Mouse (Mus musculus): ENCODE data around the gene Nt5c3b. TPM values are rescaled to one million over a fixed set of nuclear protein-coding genes. Genes with fewer than 3 reads are reported as not detected.

Nt5c3b gene
- total RNA-seq, 1 experiment, result 27.4 TPM

DNA sequence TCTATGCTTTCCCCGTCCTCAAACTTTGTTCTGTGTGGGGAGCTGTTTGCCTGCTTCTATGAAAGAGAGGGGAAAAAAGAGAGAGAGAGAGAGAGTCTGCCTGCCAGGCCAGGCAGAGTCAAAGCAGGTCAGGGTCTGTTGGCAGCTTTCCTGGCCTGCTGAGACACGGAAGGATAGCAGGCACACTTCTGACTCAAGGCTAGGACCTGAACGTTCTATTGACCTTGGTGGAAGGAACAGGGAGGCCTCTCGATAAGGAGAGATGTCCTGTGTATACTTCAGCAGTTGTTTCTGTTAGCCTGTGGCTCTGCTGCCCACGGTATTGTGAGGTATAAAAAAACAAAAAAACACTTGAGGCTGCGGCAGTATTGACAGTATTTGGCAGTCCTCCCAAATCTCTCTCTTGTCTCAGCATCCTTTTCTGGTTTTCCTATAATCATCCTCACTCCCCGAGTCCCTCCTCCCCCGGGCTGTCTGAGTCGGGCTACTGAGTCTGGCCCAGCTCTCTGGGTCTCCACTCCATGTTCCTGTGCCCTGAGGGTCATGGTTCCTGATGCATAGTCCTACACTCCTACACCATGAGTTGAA, 12.9 kb downstream of the Nt5c3b start:
- in situ Hi-C loops (cut with MboI; ENCODE audit: low sequenced_read_pairs in 2 of 2, unreplicated experiment in 2 of 2), result no loop called here

GRCm38 (mm10) chr11:100426820-100427219, 14.8 kb downstream of the Nt5c3b start:
- Histone ChIP-seq H3K9me3 (ENCODE audit: control insufficient read depth, insufficient read depth, low read depth, low read length) (no peaks in the 10 kb centered on the region), H3K36me3 (ENCODE audit: control insufficient read depth, insufficient read depth, low read length, poor library complexity, severe bottlenecking) (peaks cover 5% of the 10 kb centered on the region; the same call in 1 of the 2 replicates), H3K4me1 (ENCODE audit: control insufficient read depth in 2 of 2, insufficient read depth in 2 of 2, low read length in 2 of 2, poor library complexity in 1 of 2) (peaks cover 0 to 9% of the 10 kb centered on the region in 2 experiments; a peak in 1 of 4 replicates), H3K9ac (ENCODE audit: insufficient read depth, low read depth, low read length, poor library complexity, severe bottlenecking) (no peak overlapping the region), H3K27ac (ENCODE audit: insufficient read depth, low read depth, low read length, poor library complexity, severe bottlenecking) (no peak overlapping the region), H3K4me3 (ENCODE audit: insufficient read depth in 1 of 2, low read depth in 1 of 2, low read length in 2 of 2, poor library complexity in 1 of 2, severe bottlenecking in 1 of 2) (no peak overlapping the region)
- in situ Hi-C loops (cut with MboI; ENCODE audit: low sequenced_read_pairs in 2 of 2, unreplicated experiment in 2 of 2), result no loop called here
- TF ChIP-seq HCFC1 (IDR thresholded peaks at IDR 0.05; ENCODE audit: borderline replicate concordance, insufficient read depth, low read length) (no peak), MAFK (IDR thresholded peaks at IDR 0.05; ENCODE audit: insufficient read depth, low read depth, low read length) (no peak), ZNF384 (IDR thresholded peaks at IDR 0.05; ENCODE audit: low read depth, low read length) (no peak)
- DNase-seq (ENCODE audit: low read depth, low spot score), result no peak

More for the DNA sequence above, 12.9 kb downstream of the Nt5c3b start:
- Histone ChIP-seq H3K27ac (ENCODE audit: insufficient read depth, low read depth, low read length, poor library complexity, severe bottlenecking) (no peak overlapping the region), H3K4me3 (ENCODE audit: insufficient read depth in 1 of 2, low read depth in 1 of 2, low read length in 2 of 2, poor library complexity in 1 of 2, severe bottlenecking in 1 of 2) (no peak overlapping the region), H3K9me3 (ENCODE audit: control insufficient read depth, insufficient read depth, low read depth, low read length) (no peaks in the 10 kb centered on the region), H3K9ac (ENCODE audit: insufficient read depth, low read depth, low read length, poor library complexity, severe bottlenecking) (no peak overlapping the region), H3K36me3 (ENCODE audit: control insufficient read depth, insufficient read depth, low read length, poor library complexity, severe bottlenecking) (no peaks in the 10 kb centered on the region), H3K4me1 (ENCODE audit: control insufficient read depth in 2 of 2, insufficient read depth in 2 of 2, low read length in 2 of 2, poor library complexity in 1 of 2) (peaks cover 0 to 5% of the 10 kb centered on the region in 2 experiments; a peak in 1 of 4 replicates)
- no peak for DNase-seq (ENCODE audit: low read depth, low spot score)
- TF ChIP-seq CHD2 (IDR thresholded peaks at IDR 0.05; ENCODE audit: low read depth, low read length) (no peak), ZC3H11A (IDR thresholded peaks at IDR 0.05; ENCODE audit: borderline replicate concordance, low read depth, low read length) (no peak), MAFK (IDR thresholded peaks at IDR 0.05; ENCODE audit: insufficient read depth, low read depth, low read length) (no peak), ZNF384 (IDR thresholded peaks at IDR 0.05; ENCODE audit: low read depth, low read length) (no peak), HCFC1 (IDR thresholded peaks at IDR 0.05; ENCODE audit: borderline replicate concordance, insufficient read depth, low read length) (no peak)

GRCm38 (mm10) chr11:100425851-100426250, 15.8 kb downstream of the Nt5c3b start:
- peak; percentile 97 for DNase-seq (ENCODE audit: low read depth, low spot score)
- in situ Hi-C loops (cut with MboI; ENCODE audit: low sequenced_read_pairs in 2 of 2, unreplicated experiment in 2 of 2), result no loop called here
- Histone ChIP-seq H3K4me3 (ENCODE audit: insufficient read depth in 1 of 2, low read depth in 1 of 2, low read length in 2 of 2, poor library complexity in 1 of 2, severe bottlenecking in 1 of 2) (no peak overlapping the region; a peak in 1 of 4 replicates), H3K27ac (ENCODE audit: insufficient read depth, low read depth, low read length, poor library complexity, severe bottlenecking) (no peak overlapping the region), H3K9me3 (ENCODE audit: control insufficient read depth, insufficient read depth, low read depth, low read length) (no peaks in the 10 kb centered on the region), H3K4me1 (ENCODE audit: control insufficient read depth in 2 of 2, insufficient read depth in 2 of 2, low read length in 2 of 2, poor library complexity in 1 of 2) (peaks cover 0 to 15% of the 10 kb centered on the region in 2 experiments; a peak in 1 of 4 replicates), H3K36me3 (ENCODE audit: control insufficient read depth, insufficient read depth, low read length, poor library complexity, severe bottlenecking) (peaks cover 5% of the 10 kb centered on the region; the same call in 1 of the 2 replicates), H3K9ac (ENCODE audit: insufficient read depth, low read depth, low read length, poor library complexity, severe bottlenecking) (no peak overlapping the region)
- no peak for TF ChIP-seq CHD2 (IDR thresholded peaks at IDR 0.05; ENCODE audit: low read depth, low read length)
- peak; percentile 57; the same call in 1 of the 2 replicates for TF ChIP-seq ZC3H11A (IDR thresholded peaks at IDR 0.05; ENCODE audit: borderline replicate concordance, low read depth, low read length)
- no peak for TF ChIP-seq ZNF384 (IDR thresholded peaks at IDR 0.05; ENCODE audit: low read depth, low read length)
- no peak for TF ChIP-seq HCFC1 (IDR thresholded peaks at IDR 0.05; ENCODE audit: borderline replicate concordance, insufficient read depth, low read length)
- 0 out of 2 replicates have a peak, but pooled peaks have one; percentile 27 for TF ChIP-seq MAFK (IDR thresholded peaks at IDR 0.05; ENCODE audit: insufficient read depth, low read depth, low read length)

DNA sequence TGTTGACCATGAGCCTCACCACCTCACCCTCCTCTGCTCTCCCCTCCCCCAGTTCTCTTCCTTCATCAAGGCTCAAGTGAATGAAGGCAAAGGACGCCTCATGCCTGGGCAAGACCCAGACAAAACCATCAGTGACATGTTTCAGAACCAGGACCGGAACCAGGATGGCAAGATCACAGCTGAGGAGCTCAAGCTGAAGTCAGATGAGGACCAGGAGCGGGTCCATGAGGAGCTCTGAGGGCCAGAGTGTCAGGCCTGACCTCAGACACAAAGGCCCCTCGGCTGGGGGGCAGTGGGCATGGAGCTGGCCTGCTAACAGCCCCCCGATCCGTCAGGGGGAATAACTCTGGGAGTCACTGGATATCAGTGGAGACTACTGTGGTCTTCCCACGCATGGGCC, 17.8 kb downstream of the Nt5c3b start:
- no peak for DNase-seq (ENCODE audit: low read depth, low spot score)
- Histone ChIP-seq H3K4me3 (ENCODE audit: insufficient read depth in 1 of 2, low read depth in 1 of 2, low read length in 2 of 2, poor library complexity in 1 of 2, severe bottlenecking in 1 of 2) (no peak overlapping the region), H3K9me3 (ENCODE audit: control insufficient read depth, insufficient read depth, low read depth, low read length) (no peaks in the 10 kb centered on the region), H3K9ac (ENCODE audit: insufficient read depth, low read depth, low read length, poor library complexity, severe bottlenecking) (no peak overlapping the region), H3K4me1 (ENCODE audit: control insufficient read depth in 2 of 2, insufficient read depth in 2 of 2, low read length in 2 of 2, poor library complexity in 1 of 2) (peaks cover 0 to 18% of the 10 kb centered on the region in 2 experiments; a peak in 1 of 4 replicates), H3K36me3 (ENCODE audit: control insufficient read depth, insufficient read depth, low read length, poor library complexity, severe bottlenecking) (peaks cover 5% of the 10 kb centered on the region; the same call in 1 of the 2 replicates), H3K27ac (ENCODE audit: insufficient read depth, low read depth, low read length, poor library complexity, severe bottlenecking) (no peak overlapping the region)
- TF ChIP-seq MAFK (IDR thresholded peaks at IDR 0.05; ENCODE audit: insufficient read depth, low read depth, low read length), result no peak
- TF ChIP-seq HCFC1 (IDR thresholded peaks at IDR 0.05; ENCODE audit: borderline replicate concordance, insufficient read depth, low read length), result no peak
- TF ChIP-seq ZC3H11A (IDR thresholded peaks at IDR 0.05; ENCODE audit: borderline replicate concordance, low read depth, low read length), result no peak
- no peak for TF ChIP-seq ZNF384 (IDR thresholded peaks at IDR 0.05; ENCODE audit: low read depth, low read length)
- no peak for TF ChIP-seq CHD2 (IDR thresholded peaks at IDR 0.05; ENCODE audit: low read depth, low read length)
- in situ Hi-C loops (cut with MboI; ENCODE audit: low sequenced_read_pairs in 2 of 2, unreplicated experiment in 2 of 2), result no loop called here
